Mouse (Mus musculus) layer of hippocampus, adult 9-11 months (tissue): ENCODE measurements at regions not wholly inside any gene's neighbourhood (a gene's known extent, or its start where the extent isn't known, plus 50 kb on each side); places are given as distances from the start of the nearest gene placed in this dataset.
"Not testable (repeated sequence)": the region's sequence is repeated elsewhere in the genome, so short reads cannot be mapped to it uniquely, and the experiment has no call there.

Experiments used
- DNase-seq: peaks from one replicate; pipeline ENCODE4 v3.0.0; 2022

DNA sequence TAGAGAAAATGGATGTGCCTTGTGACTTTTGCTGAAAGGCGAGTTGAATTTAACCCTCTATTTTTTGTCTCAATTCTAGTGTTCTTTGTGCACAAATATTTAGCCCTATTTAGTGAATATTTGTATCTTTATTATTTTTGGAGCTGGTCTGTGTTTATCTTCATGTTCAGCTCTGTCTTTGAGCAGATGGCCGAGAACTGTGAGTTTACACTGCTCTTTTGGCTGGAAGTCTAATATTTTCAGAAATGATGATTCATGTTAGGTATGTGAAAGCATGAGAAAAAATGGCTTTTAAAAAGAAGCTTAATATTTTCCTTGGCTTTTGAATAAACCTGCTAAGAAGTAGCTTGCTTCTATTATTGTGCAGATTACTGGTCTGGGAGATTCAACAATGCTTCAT is 505.4 kb downstream of the Sema5a start:
- peak; percentile 34 for DNase-seq

- DNase-seq, result no peak
Measured at GRCm38 (mm10) chr15:32751991-32752390, 507.4 kb downstream of the Sema5a start.

DNA sequence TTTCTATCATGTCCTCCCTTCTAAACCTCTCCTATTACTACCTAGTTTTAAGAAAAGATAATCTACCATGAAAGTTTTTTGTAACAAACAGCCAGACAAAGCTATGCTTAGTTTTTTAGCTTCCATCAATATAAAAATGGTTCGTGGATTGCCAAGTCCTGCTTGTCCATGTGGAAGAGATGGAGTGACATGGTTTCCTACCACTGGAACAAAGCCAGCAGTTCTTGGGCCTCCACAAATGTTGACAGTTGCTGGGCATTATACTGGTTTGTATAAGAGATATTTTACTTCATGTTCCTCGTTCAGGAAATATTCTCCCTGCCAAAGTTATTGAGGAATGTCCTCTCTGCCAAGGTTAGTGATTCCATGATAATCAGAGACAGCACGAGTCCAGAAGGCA is 515.5 kb downstream of the Sema5a start:
- DNase-seq, result no peak

- DNase-seq, result no peak
Measured at GRCm38 (mm10) chr15:32766011-32766701, 521.5 kb downstream of the Sema5a start.

DNA sequence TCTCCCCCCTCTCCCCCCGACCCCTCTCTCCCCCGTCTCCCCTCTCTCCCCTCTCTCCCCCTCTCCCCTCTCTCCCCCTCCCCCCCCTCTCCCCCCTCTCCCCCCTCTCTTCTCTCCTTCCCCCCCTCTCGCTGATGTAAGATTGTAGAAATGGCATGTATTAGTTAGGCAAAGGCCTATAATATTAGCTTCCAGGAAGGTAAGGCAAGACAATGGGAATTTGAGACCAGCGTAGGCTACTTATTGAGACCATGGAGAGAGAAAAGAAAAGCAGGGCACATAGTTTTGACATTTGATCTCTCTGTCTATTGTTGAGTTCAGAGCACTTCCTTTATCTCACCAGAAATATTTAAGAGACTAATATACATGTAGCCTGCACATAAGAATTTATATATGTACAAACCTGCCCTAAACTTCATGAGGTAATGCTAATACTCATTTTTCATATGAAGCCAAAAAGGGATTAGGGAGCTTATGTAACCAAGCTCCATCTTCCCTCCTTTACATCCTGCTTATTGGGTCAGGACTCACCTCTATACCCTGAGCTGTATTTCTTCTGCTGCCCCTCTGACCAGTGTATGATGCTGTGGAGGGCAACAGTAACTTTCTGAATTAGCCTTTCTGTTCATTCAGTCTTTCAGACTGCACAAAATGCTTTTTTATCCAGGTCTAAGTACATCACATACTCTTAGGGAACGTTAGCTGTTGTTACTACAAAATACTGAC is 522.3 kb downstream of the Sema5a start:
- no peak for DNase-seq

- not testable (repeated sequence) for DNase-seq
Measured at GRCm38 (mm10) chr15:32778226-32778598, 533.6 kb downstream of the Sema5a start.

GRCm38 (mm10) chr15:32778599-32779273 is 534.1 kb downstream of the Sema5a start:
- peak; percentile 72 for DNase-seq

DNA sequence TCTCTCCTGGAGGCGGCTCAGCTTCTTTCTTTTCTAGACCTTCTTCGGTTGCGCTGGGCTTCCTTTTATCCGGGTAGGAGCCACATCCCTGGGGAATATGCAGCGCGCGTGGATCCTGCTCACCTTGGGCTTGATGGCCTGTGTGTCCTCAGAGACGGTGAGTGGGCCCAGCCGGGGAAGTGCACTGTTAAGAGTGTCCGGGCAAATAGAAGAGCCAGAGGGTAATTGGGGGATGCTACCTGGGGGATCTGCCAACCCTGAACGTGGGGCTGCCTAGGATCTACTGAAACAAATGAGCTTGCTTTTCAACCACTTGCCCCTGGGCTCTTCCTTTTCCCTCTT is 534.6 kb downstream of the Sema5a start:
- DNase-seq, result not testable (repeated sequence)

DNA sequence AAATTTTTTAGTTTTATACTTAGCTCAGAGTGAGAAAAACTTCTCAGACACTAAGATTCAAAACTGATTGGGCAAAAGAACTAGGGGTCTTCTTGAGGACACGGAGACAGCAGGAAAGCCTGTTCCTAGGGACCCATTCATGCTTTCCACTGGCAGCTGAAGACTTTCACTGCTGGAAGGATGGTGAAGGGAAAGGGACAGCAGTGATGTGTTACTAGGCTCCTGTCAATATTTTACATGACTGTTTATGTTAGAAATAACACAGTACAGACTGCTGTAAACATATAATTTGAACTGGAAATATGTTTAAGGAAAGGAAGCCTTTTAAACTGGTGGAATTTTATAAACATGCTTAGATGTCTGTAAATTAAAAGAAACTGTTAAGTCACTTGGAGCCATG is 537.0 kb downstream of the Sema5a start:
- not testable (repeated sequence) for DNase-seq

- no peak for DNase-seq
Measured at GRCm38 (mm10) chr15:32799222-32799621, 554.6 kb downstream of the Sema5a start.

DNA sequence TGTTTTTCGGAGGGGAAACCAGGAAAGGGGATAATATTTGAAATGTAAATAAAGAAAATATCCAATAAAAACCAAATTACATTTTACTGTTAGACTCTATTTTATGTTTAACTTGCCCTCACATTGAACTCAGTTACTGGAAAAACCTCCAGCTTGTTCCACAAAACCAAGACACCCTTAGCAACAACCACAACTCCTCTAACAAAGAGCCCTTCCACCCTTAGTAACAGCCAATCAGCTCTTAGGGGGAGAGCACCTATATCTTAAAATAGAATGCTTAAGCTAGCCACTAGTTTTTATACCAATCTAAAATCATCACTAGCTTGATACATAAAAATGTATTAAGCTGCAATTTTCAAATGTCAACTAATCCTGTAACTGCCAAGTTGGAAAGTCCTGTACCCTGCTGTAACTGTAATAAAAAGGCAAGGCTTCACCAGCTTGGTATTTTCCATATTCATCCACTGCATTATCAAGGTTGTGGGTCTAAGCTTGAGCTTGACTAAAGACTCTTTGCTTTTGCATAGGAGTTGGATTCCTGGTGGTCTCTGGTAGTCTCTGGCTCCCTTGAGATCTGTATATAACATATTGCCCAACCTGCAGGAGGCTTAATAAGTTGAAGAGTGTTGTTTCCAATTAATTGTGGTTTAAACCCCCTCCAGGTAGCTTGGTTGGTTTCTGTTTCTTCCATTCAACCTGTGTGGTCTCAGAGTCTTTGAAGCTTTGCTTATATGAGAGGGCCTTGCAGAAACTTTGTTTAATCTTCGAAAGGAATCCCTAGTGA is 566.4 kb downstream of the Sema5a start:
- no peak for DNase-seq

GRCm38 (mm10) chr15:32839966-32840365 is 595.4 kb downstream of the Sema5a start:
- DNase-seq, result no peak
